Mouse (Mus musculus) neural tube, embryonic 15.5 days (tissue): Measurements from ENCODE around the gene Kiz. TPM values are rescaled to one million over a fixed set of nuclear protein-coding genes. Genes with fewer than 3 reads are reported as not detected.

ENCODE experiments used
- ATAC-seq: fragments of 200-750 bp; cut with Nextera tagmentation; 2 replicates; pipeline ENCODE4 v1.8.0; 2017; ENCODE audit warnings: mild to moderate bottlenecking, moderate TSS enrichment, moderate library complexity; ENCODE audit not compliant: low FRiP score
- H3K27ac ChIP-seq: fragments of 300-500 bp; sonication (generic); replicated peaks from 2 replicates; pipeline ENCODE4 v1.5.1; 2015; ENCODE audit warnings: mild to moderate bottlenecking, inconsistent platforms
- H3K27me3 ChIP-seq: fragments of 300-500 bp; sonication (generic); replicated peaks from 2 replicates; pipeline ENCODE4 v1.6.1; 2015; ENCODE audit warnings: inconsistent platforms
- H3K36me3 ChIP-seq: fragments of 300-500 bp; sonication (generic); 2 replicates; pipeline ENCODE4 v1.6.1; 2015; ENCODE audit warnings: inconsistent platforms
- H3K4me1 ChIP-seq: fragments of 300-500 bp; sonication (generic); 2 replicates; pipeline ENCODE4 v1.6.1; 2015; ENCODE audit warnings: inconsistent platforms
- H3K4me2 ChIP-seq: fragments of 300-500 bp; sonication (generic); 2 replicates; pipeline ENCODE4 v1.6.1; 2015; ENCODE audit warnings: inconsistent platforms, mild to moderate bottlenecking, moderate library complexity
- H3K4me3 ChIP-seq: fragments of 300-500 bp; sonication (generic); replicated peaks from 2 replicates; pipeline ENCODE4 v1.5.1; 2015; ENCODE audit warnings: mild to moderate bottlenecking, inconsistent platforms
- H3K9ac ChIP-seq: fragments of 300-500 bp; sonication (generic); replicated peaks from 2 replicates; pipeline ENCODE4 v1.6.1; 2015; ENCODE audit warnings: mild to moderate bottlenecking, inconsistent platforms
- H3K9me3 ChIP-seq: fragments of 300-500 bp; sonication (generic); replicated peaks from 2 replicates; pipeline ENCODE4 v1.6.1; 2016; ENCODE audit warnings: inconsistent platforms
- WGBS: fragments of 180-500 bp; shearing (Covaris S2); methylation state at CpG from one replicate; pipeline ENCODE4 v1.1.7; 2015; ENCODE audit warnings: mixed read lengths; 5-methylcytosine and 5-hydroxymethylcytosine counted together
- polyA plus RNA-seq: library from polyadenylated mRNA; unstranded; fragments of >200 nt; fragmentation: Nextera tagmentation; extraction: Ambion mirVana; gene quantifications from 2 replicates; pipeline ENCODE4 v1.2.1, GENCODE M21; 2015

Kiz gene
- polyA plus RNA-seq, 1 experiment from 2014 or later: 25.3 TPM

DNA sequence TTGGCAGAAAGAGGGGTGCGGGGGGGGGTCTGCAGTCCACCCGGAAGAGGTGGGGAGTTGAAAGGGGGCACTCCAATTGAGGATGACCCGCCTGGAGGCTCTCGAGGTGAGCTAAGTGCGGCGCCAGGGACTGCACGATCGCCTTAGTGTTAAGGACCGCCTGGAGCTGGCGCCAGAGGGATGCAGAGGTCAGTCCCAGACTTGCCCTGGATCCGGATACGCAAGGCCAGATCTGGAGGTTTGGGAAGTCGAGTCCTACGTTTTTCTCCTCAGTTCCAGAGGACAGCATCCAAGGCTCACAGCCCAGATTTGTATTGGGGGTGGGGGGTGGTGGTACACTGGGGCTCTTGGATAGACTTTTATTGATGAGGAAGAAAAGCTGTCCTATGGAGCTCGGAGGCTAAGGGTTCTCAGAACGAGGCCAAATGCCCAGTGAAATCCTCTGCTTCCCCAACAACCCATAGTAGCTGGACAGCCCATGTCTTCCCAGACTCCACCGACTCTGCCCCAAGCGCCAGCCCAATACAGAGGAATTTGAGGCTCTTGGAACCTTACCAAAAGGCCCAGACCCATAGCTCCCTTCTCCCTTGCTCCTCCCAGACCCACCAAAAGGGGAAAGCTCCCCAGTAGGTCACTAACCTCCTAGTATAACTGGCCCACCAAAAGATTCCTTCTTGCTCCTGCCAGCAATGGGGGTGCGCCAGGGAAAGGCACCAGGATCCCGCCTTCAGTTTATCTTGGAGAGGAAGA is 20.2 kb upstream of the Kiz start:
- 6% methylated on average over 20 of the region's 20 CpGs for WGBS
- peak overlapping the region; percentile 22 for H3K4me3 ChIP-seq
- peaks cover 42% of the 10 kb centered on the region for H3K4me1 ChIP-seq
- H3K9ac ChIP-seq: no peak overlapping the region
- no peaks in the 10 kb centered on the region for H3K36me3 ChIP-seq
- H3K4me2 ChIP-seq: peak overlapping the region; percentile 48
- peaks cover 67% of the 10 kb centered on the region for H3K27me3 ChIP-seq
- no peaks in the 10 kb centered on the region for H3K9me3 ChIP-seq
- ATAC-seq: peak; percentile 23
- peak overlapping the region; percentile 74 for H3K27ac ChIP-seq

DNA sequence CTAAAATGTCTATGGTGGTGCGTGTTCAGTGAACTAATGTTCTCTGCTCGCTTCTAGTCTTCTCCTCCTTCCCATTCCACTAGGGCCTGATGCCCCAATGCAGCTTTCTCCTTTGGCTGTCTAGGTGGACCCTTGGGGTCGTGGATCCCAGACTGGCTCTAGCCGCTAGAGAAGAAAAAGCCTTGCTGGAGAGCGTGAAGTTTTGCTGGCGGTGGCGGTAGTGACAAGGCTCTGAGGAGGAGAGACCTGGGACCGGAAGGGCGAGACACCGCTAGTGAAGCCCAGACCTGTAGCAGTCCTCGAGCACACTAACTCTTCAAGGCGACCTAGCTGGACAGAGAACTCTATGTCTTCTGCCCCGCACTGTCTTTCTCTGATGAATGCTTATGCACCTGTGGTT is 19.4 kb upstream of the Kiz start:
- Histone ChIP-seq H3K4me2 (peak overlapping the region; percentile 48), H3K4me3 (peak overlapping the region; percentile 6; the same call in 1 of the 2 replicates), H3K9ac (no peak overlapping the region), H3K27ac (peak overlapping the region; percentile 74), H3K9me3 (no peaks in the 10 kb centered on the region), H3K27me3 (peaks cover 69% of the 10 kb centered on the region), H3K36me3 (no peaks in the 10 kb centered on the region), H3K4me1 (peaks cover 42% of the 10 kb centered on the region)
- WGBS: 10% methylated on average over 13 of the region's 13 CpGs
- no peak for ATAC-seq

GRCm38 (mm10) chr2:146836871-146837550 is 18.7 kb upstream of the Kiz start:
- peaks cover 42% of the 10 kb centered on the region for H3K4me1 ChIP-seq
- peak overlapping the region; percentile 74 for H3K27ac ChIP-seq
- WGBS: 5% methylated on average over 17 of the region's 17 CpGs

DNA sequence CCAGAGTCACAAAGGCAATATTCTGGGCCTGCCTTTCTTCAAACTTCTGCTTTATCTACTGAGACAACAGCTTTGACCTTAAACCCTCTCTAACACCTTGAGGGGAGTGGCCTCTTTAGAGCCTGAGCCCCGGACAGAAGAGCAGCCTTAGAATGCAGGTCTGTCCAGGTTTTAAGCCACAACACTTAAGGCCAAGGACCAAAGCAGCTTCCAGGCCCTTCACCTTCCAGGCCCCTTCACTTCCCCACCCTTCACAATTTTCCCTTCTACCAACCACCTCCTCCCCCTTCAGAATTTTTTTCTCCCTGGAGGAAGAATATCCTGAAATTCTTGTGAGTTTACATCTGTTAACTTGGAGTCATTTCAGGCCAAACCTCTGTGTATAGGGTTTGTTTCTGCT is 18.0 kb upstream of the Kiz start:
- H3K27me3 ChIP-seq: peaks cover 74% of the 10 kb centered on the region
- H3K4me3 ChIP-seq: peak overlapping the region; percentile 12; the same call in 1 of the 2 replicates
- H3K36me3 ChIP-seq: no peaks in the 10 kb centered on the region
- WGBS: 19% methylated on average over 1 of the region's 1 CpGs
- peak overlapping the region; percentile 48 for H3K4me2 ChIP-seq
- no peak for ATAC-seq
- H3K9me3 ChIP-seq: no peaks in the 10 kb centered on the region
- H3K9ac ChIP-seq: no peak overlapping the region; the same call in 1 of the 2 replicates
- H3K27ac ChIP-seq: 0 out of 2 replicates have a peak overlapping the region, but pooled peaks have one; percentile 74
- H3K4me1 ChIP-seq: peaks cover 42% of the 10 kb centered on the region

More at GRCm38 (mm10) chr2:146836871-146837550, 18.7 kb upstream of the Kiz start:
- no peak for ATAC-seq
- peaks cover 74% of the 10 kb centered on the region for H3K27me3 ChIP-seq
- no peak overlapping the region for H3K9ac ChIP-seq
- peak overlapping the region; percentile 48 for H3K4me2 ChIP-seq
- no peaks in the 10 kb centered on the region for H3K9me3 ChIP-seq
- no peaks in the 10 kb centered on the region for H3K36me3 ChIP-seq
- H3K4me3 ChIP-seq: peak overlapping the region; percentile 12; the same call in 1 of the 2 replicates

DNA sequence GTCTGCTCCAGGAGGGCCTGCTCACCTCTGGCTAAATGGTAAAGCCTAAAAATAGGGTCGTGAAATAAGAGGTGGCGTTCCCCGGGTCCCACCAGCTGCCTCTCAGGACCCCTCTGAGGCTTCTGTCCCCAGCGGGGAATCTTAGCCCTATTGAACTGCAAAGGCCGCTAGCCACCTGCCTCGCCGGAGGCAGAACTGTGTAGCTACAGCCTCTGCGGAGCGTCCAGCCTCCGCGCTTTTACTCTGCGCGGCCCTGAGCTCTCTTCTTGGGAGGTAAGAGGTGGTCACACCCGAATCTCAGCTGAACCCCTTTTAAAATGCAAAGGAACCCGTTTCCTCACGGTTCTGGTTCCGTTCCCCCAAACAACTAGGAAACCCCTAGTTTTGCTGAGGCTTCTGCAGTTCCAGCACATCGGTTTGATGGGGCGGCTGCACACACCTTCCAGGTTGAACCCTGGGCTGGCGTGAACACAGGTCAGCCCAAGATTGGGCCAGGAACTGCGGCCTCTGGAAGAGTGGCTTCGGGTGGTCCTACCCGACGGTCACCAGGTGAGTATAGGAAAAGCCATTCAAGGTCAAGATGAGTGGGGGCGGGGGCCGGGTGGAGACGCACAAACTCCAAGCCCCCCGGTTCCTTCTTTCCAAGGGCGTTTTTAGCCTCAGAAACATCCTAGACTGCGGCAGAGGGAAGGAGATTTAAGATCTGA is 16.9 kb upstream of the Kiz start:
- no peaks in the 10 kb centered on the region for H3K36me3 ChIP-seq
- peak overlapping the region; percentile 48 for H3K4me2 ChIP-seq
- H3K9me3 ChIP-seq: no peaks in the 10 kb centered on the region
- 3% methylated on average over 30 of the region's 30 CpGs for WGBS
- H3K4me3 ChIP-seq: peak overlapping the region; percentile 31
- H3K27ac ChIP-seq: peak overlapping the region; percentile 70
- peaks cover 37% of the 10 kb centered on the region for H3K4me1 ChIP-seq
- H3K9ac ChIP-seq: peak overlapping the region; percentile 36
- peak; percentile 5; the same call in 1 of the 2 replicates for ATAC-seq
- peaks cover 73% of the 10 kb centered on the region for H3K27me3 ChIP-seq

GRCm38 (mm10) chr2:146839303-146840030 is 16.2 kb upstream of the Kiz start:
- peaks cover 30% of the 10 kb centered on the region for H3K4me1 ChIP-seq
- peak; percentile 37; the same call in 1 of the 2 replicates for ATAC-seq
- H3K9ac ChIP-seq: peak overlapping the region; percentile 26; the same call in 1 of the 2 replicates
- H3K4me2 ChIP-seq: peak overlapping the region; percentile 48
- peaks cover 76% of the 10 kb centered on the region for H3K27me3 ChIP-seq
- peak overlapping the region; percentile 31 for H3K4me3 ChIP-seq
- no peaks in the 10 kb centered on the region for H3K36me3 ChIP-seq
- H3K9me3 ChIP-seq: no peaks in the 10 kb centered on the region
- WGBS: 3% methylated on average over 36 of the region's 36 CpGs
- peak overlapping the region; percentile 70 for H3K27ac ChIP-seq

GRCm38 (mm10) chr2:146847863-146848262 is 7.8 kb upstream of the Kiz start:
- ATAC-seq: no peak
- H3K9ac ChIP-seq: no peak overlapping the region
- H3K27me3 ChIP-seq: peaks cover 7% of the 10 kb centered on the region; the same call in 1 of the 2 replicates
- H3K27ac ChIP-seq: no peak overlapping the region
- no peaks in the 10 kb centered on the region for H3K36me3 ChIP-seq
- H3K9me3 ChIP-seq: no peaks in the 10 kb centered on the region
- WGBS: 93% methylated on average over 2 of the region's 2 CpGs
- no peak overlapping the region for H3K4me3 ChIP-seq
- H3K4me1 ChIP-seq: no peaks in the 10 kb centered on the region
- no peak overlapping the region for H3K4me2 ChIP-seq

- Histone ChIP-seq H3K27me3 (no peaks in the 10 kb centered on the region), H3K36me3 (no peaks in the 10 kb centered on the region), H3K4me3 (peak overlapping the region; percentile 89), H3K27ac (peak overlapping the region; percentile 73), H3K4me1 (peaks cover 5% of the 10 kb centered on the region; the same call in 1 of the 2 replicates), H3K9ac (peak overlapping the region; percentile 59), H3K9me3 (no peaks in the 10 kb centered on the region), H3K4me2 (peak overlapping the region; percentile 62)
- ATAC-seq: peak; percentile 74
- 4% methylated on average over 11 of the region's 11 CpGs for WGBS
These were observed 456 bp downstream of the Kiz start for GRCm38 (mm10) chr2:146856120-146856519.

DNA sequence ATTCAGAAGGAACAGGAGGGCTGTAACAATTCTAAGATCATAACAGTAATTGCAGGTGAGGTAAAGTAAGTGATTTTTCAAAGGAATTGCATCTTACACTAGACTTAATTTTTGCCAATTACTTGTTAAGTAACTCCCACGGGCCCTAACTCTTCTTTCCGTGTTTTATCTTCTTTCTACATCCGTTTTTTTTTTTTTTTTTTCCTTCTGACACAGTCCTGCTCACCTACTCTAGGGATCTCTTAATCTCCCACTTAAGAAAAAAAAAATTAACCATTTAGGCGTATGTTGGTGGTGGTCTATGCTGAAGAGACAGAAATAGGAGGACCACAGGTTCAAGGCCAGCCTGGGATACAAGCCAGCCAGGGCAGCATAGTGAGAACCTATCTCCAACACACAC is 1.2 kb downstream of the Kiz start:
- H3K4me1 ChIP-seq: peaks cover 5% of the 10 kb centered on the region; the same call in 1 of the 2 replicates
- no peak overlapping the region for H3K4me3 ChIP-seq
- H3K4me2 ChIP-seq: no peak overlapping the region
- no peaks in the 10 kb centered on the region for H3K27me3 ChIP-seq
- no peak overlapping the region for H3K27ac ChIP-seq
- no peaks in the 10 kb centered on the region for H3K9me3 ChIP-seq
- WGBS: 75% methylated on average over 4 of the region's 4 CpGs
- ATAC-seq: no peak
- no peaks in the 10 kb centered on the region for H3K36me3 ChIP-seq
- H3K9ac ChIP-seq: no peak overlapping the region

GRCm38 (mm10) chr2:146865781-146866180 is 10.1 kb downstream of the Kiz start:
- 84% methylated on average over 3 of the region's 3 CpGs for WGBS
- no peak overlapping the region for H3K9ac ChIP-seq

More at GRCm38 (mm10) chr2:146865781-146866180, 10.1 kb downstream of the Kiz start:
- Histone ChIP-seq H3K4me1 (no peaks in the 10 kb centered on the region), H3K4me2 (no peak overlapping the region), H3K4me3 (no peak overlapping the region), H3K9me3 (no peaks in the 10 kb centered on the region), H3K36me3 (no peaks in the 10 kb centered on the region), H3K27ac (no peak overlapping the region), H3K27me3 (no peaks in the 10 kb centered on the region)
- ATAC-seq: no peak
